Mouse (Mus musculus): ENCODE measurements around the gene Mrpl24.
A peak's percentile ranks its signal among the peaks of the same experiment; 100 is the strongest.

Gene Mrpl24

GRCm38 (mm10) chr3:87910573-87911141 is 8.6 kb upstream of the Mrpl24 start:
- DNase-seq, result peak; percentile 60 to 70

GRCm38 (mm10) chr3:87913491-87913890 is 5.8 kb upstream of the Mrpl24 start:
- DNase-seq, result no peak

- DNase-seq, result peak in 1 of 2 experiments; percentile 5
Measured at GRCm38 (mm10) chr3:87913891-87914290, 5.4 kb upstream of the Mrpl24 start.

GRCm38 (mm10) chr3:87916990-87917389 is 2.3 kb upstream of the Mrpl24 start:
- DNase-seq, result no peak

- peak in 1 of 2 experiments; percentile 2 for DNase-seq
Measured at GRCm38 (mm10) chr3:87918551-87918950, 755 bp upstream of the Mrpl24 start.

GRCm38 (mm10) chr3:87920270-87920943 is 1.1 kb downstream of the Mrpl24 start:
- no peak for DNase-seq

GRCm38 (mm10) chr3:87924996-87925395 is 5.7 kb downstream of the Mrpl24 start:
- DNase-seq, result no peak

GRCm38 (mm10) chr3:87927452-87927851 is 8.1 kb downstream of the Mrpl24 start:
- DNase-seq, result no peak

- no peak for DNase-seq
Measured at GRCm38 (mm10) chr3:87929341-87930077, 10.2 kb downstream of the Mrpl24 start.

- DNase-seq, result peak; percentile 97 to 98
Measured at GRCm38 (mm10) chr3:87930078-87930795, 10.9 kb downstream of the Mrpl24 start, which contains the start of the genes Isg20l2 and Rrnad1. Gene Isg20l2, plus strand, starts transcription at chr3:87930314. Gene Rrnad1, minus strand, starts transcription at chr3:87930717.

- no peak for DNase-seq
Measured at GRCm38 (mm10) chr3:87934026-87934425, 14.7 kb downstream of the Mrpl24 start.

GRCm38 (mm10) chr3:87934501-87934900 is 15.2 kb downstream of the Mrpl24 start:
- DNase-seq, result no peak

- DNase-seq, result no peak
Measured at GRCm38 (mm10) chr3:87935201-87935600, 15.9 kb downstream of the Mrpl24 start.

GRCm38 (mm10) chr3:87935776-87936175 is 16.5 kb downstream of the Mrpl24 start:
- DNase-seq, result peak; percentile 80 to 84

- no peak for DNase-seq
Measured at GRCm38 (mm10) chr3:87940611-87941010, 21.3 kb downstream of the Mrpl24 start.

GRCm38 (mm10) chr3:87942471-87942870 is 23.2 kb downstream of the Mrpl24 start:
- DNase-seq, result no peak

GRCm38 (mm10) chr3:87943586-87943985 is 24.3 kb downstream of the Mrpl24 start:
- DNase-seq, result no peak

- DNase-seq, result no peak
Measured at GRCm38 (mm10) chr3:87944838-87945600, 25.7 kb downstream of the Mrpl24 start.

GRCm38 (mm10) chr3:87945781-87946540 is 26.7 kb downstream of the Mrpl24 start:
- DNase-seq, result no peak

GRCm38 (mm10) chr3:87946541-87946860 is 27.2 kb downstream of the Mrpl24 start:
- no peak for DNase-seq

GRCm38 (mm10) chr3:87947056-87947810 is 27.9 kb downstream of the Mrpl24 start:
- no peak for DNase-seq

All from cerebellum, adult 18-20 months (tissue).